Mouse (Mus musculus) stomach, embryonic 14.5 days (tissue): Measurements from ENCODE around the gene Cacna1b. TPM values are rescaled to one million over a fixed set of nuclear protein-coding genes. Genes with fewer than 3 reads are reported as not detected.

Experiments
- ATAC-seq: fragments of 200-750 bp; cut with Nextera tagmentation; 2 replicates; pipeline ENCODE4 v1.8.0; 2017; ENCODE audit warnings: low read depth, moderate TSS enrichment; ENCODE audit not compliant: insufficient number of reproducible peaks, insufficient read depth, low FRiP score
- H3K27ac ChIP-seq: fragments of 300-500 bp; sonication (generic); 2 replicates; pipeline ENCODE4 v1.5.1; 2014; ENCODE audit warnings: mild to moderate bottlenecking, low read length, moderate library complexity, mixed read lengths
- H3K27me3 ChIP-seq: fragments of 300-500 bp; sonication (generic); 2 replicates; pipeline ENCODE4 v1.6.1; 2014; ENCODE audit warnings: low read length, control low read depth, mixed read lengths; ENCODE audit not compliant: control insufficient read depth, insufficient read depth
- H3K36me3 ChIP-seq: fragments of 300-500 bp; sonication (generic); 2 replicates; pipeline ENCODE4 v1.6.1; 2014; ENCODE audit warnings: mild to moderate bottlenecking, control low read depth, low read length, moderate library complexity, mixed read lengths; ENCODE audit not compliant: control insufficient read depth, insufficient read depth
- H3K4me1 ChIP-seq: fragments of 300-500 bp; sonication (generic); 2 replicates; pipeline ENCODE4 v1.6.1; 2014; ENCODE audit warnings: low read length, control low read depth, mixed read lengths; ENCODE audit not compliant: control insufficient read depth, insufficient read depth
- H3K4me2 ChIP-seq: fragments of 300-500 bp; sonication (generic); replicated peaks from 2 replicates; pipeline ENCODE4 v1.6.1; 2014; ENCODE audit warnings: low read depth, low read length, control low read depth
- H3K4me3 ChIP-seq: fragments of 300-500 bp; sonication (generic); 2 replicates; pipeline ENCODE4 v1.5.1; 2014; ENCODE audit warnings: low read depth, low read length, control low read depth
- H3K9ac ChIP-seq: fragments of 300-500 bp; sonication (generic); replicated peaks from 2 replicates; pipeline ENCODE4 v1.6.1; 2014; ENCODE audit warnings: low read depth, mild to moderate bottlenecking, control low read depth, low read length, moderate library complexity, mixed read lengths
- H3K9me3 ChIP-seq: fragments of 300-500 bp; sonication (generic); 2 replicates; pipeline ENCODE4 v1.6.1; 2016; ENCODE audit warnings: low read depth, low read length, control low read depth; ENCODE audit not compliant: control insufficient read depth
- WGBS: fragments of 180-500 bp; shearing (Covaris S2); extraction: QIAGEN DNeasy Blood & Tissue Kit; methylation state at CpG from one replicate; pipeline ENCODE4 v1.1.7; 2014; 5-methylcytosine and 5-hydroxymethylcytosine counted together
- polyA plus RNA-seq: library from polyadenylated mRNA; unstranded; fragments of >200 nt; fragmentation: Nextera tagmentation; extraction: Ambion mirVana; gene quantifications from 2 replicates; pipeline ENCODE4 v1.2.1, GENCODE M21; 2014

Cacna1b gene
- polyA plus RNA-seq, 1 experiment from 2014 or later: 1.3 TPM

DNA sequence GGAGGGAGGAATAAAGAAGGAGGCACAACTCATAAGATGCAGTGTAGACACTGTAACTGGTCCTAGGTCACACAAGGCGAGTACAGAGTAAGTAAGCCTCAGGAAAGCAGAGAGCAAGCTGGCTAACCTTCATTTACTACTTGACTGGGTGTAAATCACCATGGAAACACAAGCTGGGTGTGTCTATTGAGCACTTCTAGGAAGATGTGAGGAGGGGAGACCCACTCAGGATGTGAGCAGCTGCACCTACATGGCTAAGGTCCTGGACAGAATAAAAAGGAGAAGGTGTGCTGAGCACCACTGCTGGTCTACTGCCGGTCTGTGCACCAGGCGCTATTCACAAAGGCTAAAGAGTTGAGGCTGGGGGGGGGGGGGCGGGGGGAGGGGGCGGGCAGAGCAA lies 13.9 kb upstream of the Cacna1b start:
- Histone ChIP-seq H3K4me3 (no peak overlapping the region), H3K9ac (no peak overlapping the region), H3K4me1 (no peaks in the 10 kb centered on the region), H3K36me3 (no peaks in the 10 kb centered on the region), H3K27me3 (no peaks in the 10 kb centered on the region), H3K9me3 (no peaks in the 10 kb centered on the region), H3K27ac (no peak overlapping the region), H3K4me2 (no peak overlapping the region)
- no peak for ATAC-seq
- WGBS: 9% methylated on average over 5 of the region's 5 CpGs

DNA sequence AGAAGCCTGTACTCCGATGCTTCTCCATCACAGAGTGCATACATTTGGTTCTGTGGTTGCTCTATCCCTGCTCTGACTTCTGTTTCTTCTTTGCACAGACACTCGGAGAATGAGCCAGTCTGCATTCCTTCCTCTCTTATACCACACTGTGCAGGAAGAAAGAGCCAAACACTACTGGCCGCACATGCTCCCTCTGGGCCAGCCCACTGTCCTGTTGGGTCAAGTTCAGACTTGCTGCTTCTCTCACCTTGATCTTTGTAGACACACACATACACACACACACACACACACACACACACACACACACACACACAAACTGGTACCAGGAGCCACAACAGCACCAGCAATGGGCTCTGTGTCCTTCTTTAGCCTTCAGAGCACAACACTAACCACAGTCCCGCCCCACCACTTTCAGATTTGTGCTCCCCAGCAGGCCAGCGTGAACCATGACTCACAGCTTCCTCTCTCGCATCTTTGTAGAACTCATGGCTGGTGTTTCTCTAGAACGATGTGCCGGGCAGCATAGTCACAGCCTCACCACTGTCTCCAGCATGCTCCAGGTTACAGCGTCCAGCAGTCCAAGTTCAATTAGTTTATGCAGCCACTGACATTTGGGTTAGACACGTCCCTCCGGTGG lies 13.1 kb upstream of the Cacna1b start:
- 76% methylated on average over 11 of the region's 11 CpGs for WGBS
- H3K27me3 ChIP-seq: no peaks in the 10 kb centered on the region
- no peaks in the 10 kb centered on the region for H3K4me1 ChIP-seq
- H3K9me3 ChIP-seq: no peaks in the 10 kb centered on the region
- no peak overlapping the region for H3K27ac ChIP-seq
- no peak for ATAC-seq
- no peak overlapping the region for H3K4me2 ChIP-seq
- H3K36me3 ChIP-seq: no peaks in the 10 kb centered on the region
- no peak overlapping the region for H3K4me3 ChIP-seq
- H3K9ac ChIP-seq: no peak overlapping the region

DNA sequence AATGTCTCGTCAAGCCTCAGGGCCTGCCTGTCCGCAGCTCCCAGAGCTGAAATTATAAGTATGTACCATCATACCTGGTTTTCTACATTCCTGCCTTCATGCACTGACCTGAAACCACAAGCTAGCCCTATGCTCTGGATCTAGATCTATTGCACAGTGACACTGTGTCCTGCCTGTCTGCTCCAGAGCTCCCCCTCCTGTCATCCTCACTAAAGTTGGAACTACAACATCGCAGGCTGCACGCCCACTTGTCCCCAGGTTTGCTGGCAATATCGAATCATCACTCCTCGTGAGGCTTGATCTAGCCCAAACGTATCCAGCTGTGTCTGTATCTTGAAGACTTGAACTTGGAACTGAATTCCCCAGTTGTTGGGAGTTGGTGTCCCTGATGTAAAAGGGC lies 11.9 kb upstream of the Cacna1b start:
- ATAC-seq: no peak
- Histone ChIP-seq H3K36me3 (no peaks in the 10 kb centered on the region), H3K9ac (no peak overlapping the region), H3K4me2 (no peak overlapping the region), H3K9me3 (no peaks in the 10 kb centered on the region), H3K27me3 (no peaks in the 10 kb centered on the region), H3K4me3 (no peak overlapping the region), H3K4me1 (no peaks in the 10 kb centered on the region), H3K27ac (no peak overlapping the region)
- WGBS: 62% methylated on average over 7 of the region's 7 CpGs

DNA sequence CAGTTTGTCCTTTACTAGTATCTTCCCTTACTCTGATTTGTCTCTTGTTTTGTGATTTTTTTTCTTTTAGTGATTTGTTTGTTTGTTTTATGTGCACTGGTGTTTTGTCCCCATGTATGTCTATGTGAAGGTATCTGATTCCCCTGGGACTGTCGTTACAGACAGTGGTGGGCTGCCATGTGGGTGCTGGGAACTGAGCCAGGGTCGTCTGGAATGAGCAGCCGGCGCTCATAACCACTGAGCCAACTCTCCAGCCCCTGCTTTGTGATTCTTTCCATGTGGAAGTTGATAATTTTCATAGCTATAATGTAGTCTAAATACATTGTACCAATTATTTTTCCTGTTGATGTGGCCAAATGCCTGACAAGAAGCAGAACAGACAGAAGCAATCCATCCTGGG lies 7.9 kb upstream of the Cacna1b start:
- Histone ChIP-seq H3K36me3 (no peaks in the 10 kb centered on the region), H3K4me1 (no peaks in the 10 kb centered on the region), H3K4me2 (no peak overlapping the region), H3K27ac (no peak overlapping the region), H3K9me3 (no peaks in the 10 kb centered on the region), H3K27me3 (no peaks in the 10 kb centered on the region), H3K9ac (no peak overlapping the region), H3K4me3 (no peak overlapping the region)
- 73% methylated on average over 4 of the region's 4 CpGs for WGBS
- ATAC-seq: no peak

DNA sequence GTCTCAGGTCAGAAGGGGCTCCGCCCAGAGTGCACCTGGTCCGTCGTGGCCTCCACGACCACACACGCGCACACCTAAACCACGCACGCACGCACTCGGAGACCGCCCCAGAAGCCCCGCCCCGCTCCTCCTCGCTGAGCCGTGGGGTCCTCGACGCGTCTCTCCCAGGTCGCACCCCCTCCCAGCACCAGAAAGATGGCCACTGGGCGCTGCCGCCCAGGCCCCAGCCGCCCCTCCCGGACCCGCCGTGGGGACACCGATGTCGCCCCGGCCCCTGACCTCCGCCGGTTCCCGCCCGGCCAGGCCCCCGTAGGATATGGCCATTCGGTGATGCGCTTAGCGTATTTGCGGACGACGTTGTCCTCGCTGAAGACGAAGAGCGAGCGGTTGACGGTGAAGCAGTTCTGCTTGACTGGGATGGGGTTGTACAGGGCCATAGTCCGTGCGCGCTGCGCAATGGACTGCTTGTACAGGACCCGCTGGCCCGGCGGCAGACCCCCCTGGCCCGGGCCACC lies 449 bp downstream of the Cacna1b start:
- ATAC-seq: peak; percentile 47
- Histone ChIP-seq H3K27ac (no peak overlapping the region), H3K9ac (no peak overlapping the region), H3K27me3 (peaks cover 9% of the 10 kb centered on the region; the same call in 1 of the 2 replicates), H3K4me3 (peak overlapping the region; percentile 53), H3K9me3 (no peaks in the 10 kb centered on the region), H3K4me2 (peak overlapping the region; percentile 98), H3K4me1 (0 out of 2 replicates have a peak, but pooled peaks cover 5% of the 10 kb centered on the region), H3K36me3 (no peaks in the 10 kb centered on the region)
- under 1% methylated on average over 51 of the region's 52 CpGs for WGBS

DNA sequence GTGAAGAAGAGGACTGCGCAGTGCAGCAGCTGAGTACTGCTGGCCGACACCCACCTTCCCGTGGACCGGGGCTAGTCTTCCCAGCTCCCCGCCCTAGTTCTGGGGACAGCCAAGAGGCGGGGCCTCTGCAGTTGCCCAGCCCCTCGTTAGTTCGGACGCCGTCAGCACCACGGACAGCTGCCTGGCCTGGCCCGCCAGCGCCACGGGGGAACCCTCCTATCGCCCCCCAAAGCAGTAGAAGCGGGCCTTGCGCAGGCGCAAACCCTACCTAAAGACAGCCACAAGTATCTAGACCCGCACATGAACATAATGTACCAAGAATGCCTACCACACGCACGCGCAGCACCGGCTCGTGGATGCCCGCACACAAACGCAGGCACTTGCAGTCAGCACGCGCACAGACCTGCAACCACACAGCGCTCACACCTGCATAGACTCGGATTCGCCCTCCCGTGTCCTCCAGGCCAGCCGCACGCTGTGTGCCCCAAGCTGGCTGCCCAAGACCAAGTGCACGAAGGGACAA lies 968 bp downstream of the Cacna1b start:
- Histone ChIP-seq H3K27ac (no peak overlapping the region), H3K9me3 (no peaks in the 10 kb centered on the region), H3K36me3 (no peaks in the 10 kb centered on the region), H3K4me1 (0 out of 2 replicates have a peak, but pooled peaks cover 5% of the 10 kb centered on the region), H3K4me3 (peak overlapping the region; percentile 53), H3K27me3 (peaks cover 9% of the 10 kb centered on the region; the same call in 1 of the 2 replicates), H3K4me2 (peak overlapping the region; percentile 98), H3K9ac (no peak overlapping the region)
- peak; percentile 70 for ATAC-seq
- under 1% methylated on average over 35 of the region's 35 CpGs for WGBS

DNA sequence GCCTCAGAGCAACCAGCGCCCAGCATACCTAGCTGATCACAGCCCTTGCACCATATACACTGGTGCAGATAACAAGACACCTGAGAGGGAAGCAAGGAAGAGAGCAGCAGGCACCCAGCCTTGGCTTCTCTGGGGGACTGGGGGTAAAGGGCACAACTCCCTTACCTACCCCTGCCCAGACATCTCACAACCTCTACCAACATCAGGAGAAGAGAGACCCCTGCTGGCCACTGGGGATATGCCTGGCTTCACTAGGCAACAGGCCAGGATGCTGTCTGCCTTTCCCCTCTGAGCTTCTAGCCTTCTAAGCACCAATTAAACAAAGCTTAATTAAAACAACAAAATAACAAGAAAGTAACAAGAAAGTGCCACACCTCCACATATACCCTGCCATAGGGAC lies 7.7 kb downstream of the Cacna1b start:
- no peak for ATAC-seq
- 100% methylated on average over 1 of the region's 1 CpGs for WGBS
- no peak overlapping the region for H3K9ac ChIP-seq
- H3K27ac ChIP-seq: no peak overlapping the region
- H3K27me3 ChIP-seq: no peaks in the 10 kb centered on the region
- H3K4me3 ChIP-seq: no peak overlapping the region
- H3K4me2 ChIP-seq: no peak overlapping the region
- H3K9me3 ChIP-seq: no peaks in the 10 kb centered on the region
- no peaks in the 10 kb centered on the region for H3K4me1 ChIP-seq
- no peaks in the 10 kb centered on the region for H3K36me3 ChIP-seq

DNA sequence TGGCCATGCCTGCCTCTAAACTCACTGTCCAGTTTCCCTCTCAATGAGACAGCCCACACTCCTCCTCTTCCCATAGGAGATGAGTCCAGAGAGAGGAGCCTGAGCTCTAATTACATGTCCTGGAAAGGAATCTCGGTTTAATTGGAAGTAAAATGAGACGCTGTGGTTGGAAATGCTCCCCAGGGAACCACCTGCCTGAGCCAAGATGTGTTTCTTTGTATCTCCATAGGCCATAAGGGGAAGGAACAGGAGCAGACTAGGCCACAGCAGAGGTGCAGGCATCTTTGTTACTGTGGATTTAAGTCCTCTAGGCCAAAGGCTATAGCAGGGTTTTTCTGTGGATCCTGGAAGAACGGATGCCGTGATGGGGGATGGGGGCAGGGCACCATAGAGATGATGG lies 10.4 kb downstream of the Cacna1b start:
- Histone ChIP-seq H3K9me3 (no peaks in the 10 kb centered on the region), H3K4me1 (no peaks in the 10 kb centered on the region), H3K4me2 (no peak overlapping the region), H3K27ac (no peak overlapping the region), H3K27me3 (no peaks in the 10 kb centered on the region), H3K4me3 (no peak overlapping the region), H3K9ac (no peak overlapping the region), H3K36me3 (no peaks in the 10 kb centered on the region)
- WGBS: 79% methylated on average over 4 of the region's 4 CpGs
- no peak for ATAC-seq

DNA sequence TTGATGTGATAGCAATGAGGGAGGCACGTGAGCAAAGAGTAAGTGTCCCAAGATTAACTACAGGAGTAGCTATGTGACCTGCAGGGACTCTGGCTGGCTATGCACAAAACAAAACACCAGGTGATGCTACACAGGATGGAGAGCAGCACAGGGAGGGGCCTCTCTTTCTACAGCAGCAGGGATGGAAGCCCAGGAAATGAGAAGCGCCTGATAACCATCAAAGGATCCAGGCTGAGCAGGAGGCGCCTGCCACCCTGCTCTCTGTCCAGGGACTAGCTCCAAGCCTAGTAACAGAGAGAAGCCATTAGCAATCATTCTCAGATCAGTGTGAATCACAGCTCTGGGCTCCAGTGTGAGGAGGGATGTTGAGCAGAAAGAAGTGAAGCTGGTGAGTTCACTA lies 12.9 kb downstream of the Cacna1b start:
- Histone ChIP-seq H3K4me2 (no peak overlapping the region), H3K9me3 (no peaks in the 10 kb centered on the region), H3K27ac (no peak overlapping the region), H3K4me3 (no peak overlapping the region), H3K27me3 (no peaks in the 10 kb centered on the region), H3K4me1 (no peaks in the 10 kb centered on the region), H3K9ac (no peak overlapping the region), H3K36me3 (no peaks in the 10 kb centered on the region)
- no peak for ATAC-seq
- 48% methylated on average over 3 of the region's 3 CpGs for WGBS
